Mouse (Mus musculus): ENCODE data around the gene C1s2.
"Not testable (repeated sequence)": the region's sequence is repeated elsewhere in the genome, so short reads cannot be mapped to it uniquely, and the experiment has no call there.

C1s2 gene

GRCm38 (mm10) chr6:124635985-124636384 is at the start of gene C1s2:
Gene C1s2, minus strand, starts transcription at chr6:124636085.
- CTCF ChIA-PET = not testable (repeated sequence)

- CTCF ChIA-PET = interaction anchor here (0.9 kb wide), 1 partner anchor 19 kb away, joined by 3 read pairs; no protein-coding TSS in a partner anchor
These were observed 47.9 kb upstream of the C1s2 start for GRCm38 (mm10) chr6:124683591-124684417.

GRCm38 (mm10) chr6:124682291-124682690 is 46.4 kb upstream of the C1s2 start:
- CTCF ChIA-PET = not testable (repeated sequence)

GRCm38 (mm10) chr6:124679486-124679885 is 43.6 kb upstream of the C1s2 start:
- CTCF ChIA-PET = no interaction called here

GRCm38 (mm10) chr6:124678769-124679168 is 42.9 kb upstream of the C1s2 start:
- CTCF ChIA-PET = no interaction called here

GRCm38 (mm10) chr6:124676171-124676570 is 40.3 kb upstream of the C1s2 start:
- CTCF ChIA-PET = no interaction called here

GRCm38 (mm10) chr6:124674591-124674990 is 38.7 kb upstream of the C1s2 start:
- CTCF ChIA-PET = interaction anchor here (0.7 kb wide), 1 partner anchor 34 kb away, joined by 3 read pairs; no protein-coding TSS in a partner anchor

GRCm38 (mm10) chr6:124673619-124674018 is 37.7 kb upstream of the C1s2 start:
- CTCF ChIA-PET = interaction anchor here (0.7 kb wide), 1 partner anchor 35 kb away, joined by 3 read pairs; no protein-coding TSS in a partner anchor

GRCm38 (mm10) chr6:124672100-124672499 is 36.2 kb upstream of the C1s2 start:
- CTCF ChIA-PET = interaction anchor here (0.7 kb wide), 1 partner anchor 20 kb away, joined by 5 read pairs; no protein-coding TSS in a partner anchor

- CTCF ChIA-PET = no interaction called here
These were observed 34.5 kb upstream of the C1s2 start for GRCm38 (mm10) chr6:124670281-124670900.

GRCm38 (mm10) chr6:124669234-124669859 is 33.5 kb upstream of the C1s2 start:
- CTCF ChIA-PET = no interaction called here

- CTCF ChIA-PET = no interaction called here
These were observed 29.1 kb upstream of the C1s2 start for GRCm38 (mm10) chr6:124665011-124665410.

- CTCF ChIA-PET = no interaction called here
These were observed 28.4 kb upstream of the C1s2 start for GRCm38 (mm10) chr6:124664256-124664655.

GRCm38 (mm10) chr6:124663424-124663795 is 27.5 kb upstream of the C1s2 start:
- CTCF ChIA-PET = interaction anchor here (1.1 kb wide), 1 partner anchor 32 kb away, joined by 3 read pairs; no protein-coding TSS in a partner anchor

- CTCF ChIA-PET = interaction anchor here (1.1 kb wide), 1 partner anchor 33 kb away, joined by 3 read pairs; no protein-coding TSS in a partner anchor
These were observed 26.9 kb upstream of the C1s2 start, which contains the start of gene Lpcat3 for GRCm38 (mm10) chr6:124662477-124663423. Gene Lpcat3, plus strand, starts transcription at chr6:124663027.

GRCm38 (mm10) chr6:124661995-124662394 is 26.1 kb upstream of the C1s2 start:
- CTCF ChIA-PET = interaction anchor here (0.9 kb wide), 1 partner anchor 97 kb away, joined by 3 read pairs; no protein-coding TSS in a partner anchor

GRCm38 (mm10) chr6:124661156-124661806 is 25.4 kb upstream of the C1s2 start:
- CTCF ChIA-PET = interaction anchor here (0.9 kb wide), 1 partner anchor 98 kb away, joined by 3 read pairs; no protein-coding TSS in a partner anchor

GRCm38 (mm10) chr6:124658067-124658466 is 22.2 kb upstream of the C1s2 start:
- CTCF ChIA-PET = interaction anchor here (0.7 kb wide), 2 partner anchors 35 to 63 kb away, joined by 3 to 8 read pairs; no protein-coding TSS in a partner anchor

- CTCF ChIA-PET = no interaction called here
These were observed 20.0 kb upstream of the C1s2 start for GRCm38 (mm10) chr6:124655893-124656292.

GRCm38 (mm10) chr6:124646394-124646793 is 10.5 kb upstream of the C1s2 start:
- CTCF ChIA-PET = interaction anchor here (0.7 kb wide), 1 partner anchor 124 kb away, joined by 4 read pairs; no protein-coding TSS in a partner anchor

Data from spleen, embryonic (tissue).